Mouse (Mus musculus) liver, adult 2 months (tissue): ENCODE results near the gene Hectd4. TPM values are rescaled to one million over a fixed set of nuclear protein-coding genes. Genes with fewer than 3 reads are reported as not detected.

Experiments
- DNase-seq: peaks from one replicate; pipeline ENCODE4 v3.0.0-alpha.2; 2011; ENCODE audit warnings: low read depth, low spot score; ENCODE audit errors: extremely low read depth
- H3K27ac ChIP-seq: fragments of 200-500 bp; replicated peaks from 2 replicates; pipeline ENCODE4 v1.5.1; 2012; ENCODE audit warnings: low read depth, mild to moderate bottlenecking, control low read depth, inconsistent platforms, low read length; ENCODE audit not compliant: insufficient read depth
- H3K27me3 ChIP-seq: fragments of 200-500 bp; 2 replicates; pipeline ENCODE4 v1.6.1; 2012; ENCODE audit warnings: mild to moderate bottlenecking, moderate library complexity, low read length, inconsistent platforms; ENCODE audit not compliant: control insufficient read depth, insufficient read depth
- H3K36me3 ChIP-seq: fragments of 200-500 bp; 2 replicates; pipeline ENCODE4 v1.6.1; 2012; ENCODE audit warnings: low read length, inconsistent platforms; ENCODE audit not compliant: control insufficient read depth, insufficient read depth
- H3K4me1 ChIP-seq: fragments of 200-500 bp; 2 replicates; pipeline ENCODE4 v1.6.1; 2011; ENCODE audit warnings: low read length; ENCODE audit not compliant: control insufficient read depth, insufficient read depth
- H3K4me3 ChIP-seq: fragments of 200-500 bp; 2 replicates; pipeline ENCODE4 v1.5.1; 2011; ENCODE audit warnings: low read depth, mild to moderate bottlenecking, control low read depth, low read length, moderate library complexity; ENCODE audit not compliant: insufficient read depth
- H3K79me2 ChIP-seq: fragments of 200-500 bp; 2 replicates; pipeline ENCODE4 v1.6.1; 2012; ENCODE audit warnings: inconsistent platforms, mild to moderate bottlenecking, low read length, moderate library complexity; ENCODE audit not compliant: control insufficient read depth, insufficient read depth
- H3K9ac ChIP-seq: fragments of 200-500 bp; 2 replicates; pipeline ENCODE4 v1.6.1; 2012; ENCODE audit warnings: low read depth, mild to moderate bottlenecking, control low read depth, inconsistent platforms, low read length
- CTCF ChIP-seq: fragments of 200-500 bp; IDR thresholded peaks from 2 replicates; pipeline ENCODE4 v1.5.1; 2011; ENCODE audit warnings: low read depth, low read length, control low read depth
- POLR2A ChIP-seq: fragments of 200-500 bp; IDR thresholded peaks from 2 replicates; pipeline ENCODE4 v1.6.1; 2011; ENCODE audit warnings: low read length, control low read depth; ENCODE audit not compliant: insufficient read depth; ENCODE audit errors: extremely low read depth
- WGBS: fragments of 180-500 bp; shearing (Covaris S2); methylation state at CpG from one replicate; pipeline ENCODE4 v1.1.7; 2018; 5-methylcytosine and 5-hydroxymethylcytosine counted together
- polyA plus RNA-seq: library from polyadenylated mRNA; depleted of rRNA; stranded (reverse); fragments of >200 nt; gene quantifications from 2 replicates; pipeline ENCODE4 v1.2.3, GENCODE M21; 2012
- total RNA-seq: library from RNA; depleted of rRNA; stranded (reverse); fragments of >200 nt; gene quantifications from 2 replicates; pipeline ENCODE4 v1.2.3, GENCODE M21; 2014

The Hectd4 gene
- total and polyA plus RNA-seq, 2 experiments = 7.6 to 9.7 TPM

DNA sequence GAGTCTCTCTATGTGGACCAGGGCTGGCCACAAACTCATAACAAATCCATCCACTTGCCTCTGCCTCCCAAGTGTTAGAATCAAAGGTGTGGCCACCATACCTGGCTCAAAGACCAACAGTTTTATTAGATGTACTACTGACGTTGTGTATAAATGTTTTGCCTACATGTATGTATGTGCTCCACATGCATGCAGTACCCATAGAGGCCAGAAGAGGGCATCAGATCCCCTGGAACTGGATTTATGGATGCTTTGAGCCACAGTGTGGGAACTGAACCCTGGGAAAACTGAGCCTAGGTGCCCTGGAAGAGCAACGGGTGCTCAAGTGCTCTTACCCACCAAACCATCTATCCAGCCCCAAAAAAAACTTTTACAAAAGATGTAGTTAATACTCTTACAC, 160.7 kb downstream of the Hectd4 start:
- Histone ChIP-seq H3K27ac (no peak overlapping the region), H3K36me3 (peaks cover 33% of the 10 kb centered on the region), H3K9ac (no peak overlapping the region), H3K79me2 (peaks cover 21% of the 10 kb centered on the region; the same call in 1 of the 2 replicates), H3K4me1 (peaks cover 9% of the 10 kb centered on the region), H3K4me3 (no peak overlapping the region), H3K27me3 (no peaks in the 10 kb centered on the region)
- DNase-seq = no peak
- WGBS = 94% methylated on average over 2 of the region's 2 CpGs
- TF ChIP-seq CTCF (peak; percentile 38), POLR2A (no peak)

DNA sequence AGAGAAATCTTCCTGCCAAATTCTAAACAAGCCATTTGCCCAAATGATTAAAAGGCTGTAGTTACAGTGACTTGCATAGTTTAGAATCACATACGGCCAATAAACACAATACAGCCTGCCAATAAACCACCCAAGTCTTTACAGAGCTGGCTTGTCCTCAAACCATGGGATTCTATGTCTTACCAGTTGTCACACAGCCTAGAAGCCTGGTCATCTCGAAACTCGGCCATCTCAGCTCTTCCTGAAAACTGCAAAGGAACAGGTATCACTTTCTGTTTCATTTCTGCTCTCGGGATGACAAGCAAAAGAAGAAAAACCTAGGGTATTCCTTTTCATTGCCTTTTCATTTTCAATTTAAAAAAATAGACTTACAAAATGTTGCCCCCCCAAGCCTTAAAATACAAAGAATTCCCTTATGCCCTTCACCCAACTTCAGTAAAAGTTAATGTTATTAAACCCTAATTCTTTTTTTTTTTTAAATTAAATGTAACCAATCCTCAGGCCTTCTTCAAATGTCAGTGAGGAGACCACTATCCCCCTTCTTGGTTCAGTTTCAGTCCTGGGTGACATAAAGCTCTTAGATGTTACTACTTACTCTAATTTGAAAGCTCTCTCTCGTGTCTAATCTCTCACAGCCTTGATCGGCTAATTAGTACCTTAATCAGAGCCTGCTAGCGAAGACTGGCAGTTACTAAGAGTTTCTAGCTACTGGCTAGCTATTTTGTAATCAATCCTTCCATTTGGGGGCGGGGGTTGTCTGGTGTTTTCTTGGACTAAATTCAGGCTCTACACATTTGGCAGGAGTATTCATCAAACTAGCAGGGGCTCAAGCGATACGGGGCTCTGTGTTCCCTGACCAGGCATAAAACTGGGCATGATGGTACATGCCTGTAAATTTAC, 164.1 kb downstream of the Hectd4 start:
- Histone ChIP-seq H3K27me3 (no peaks in the 10 kb centered on the region), H3K9ac (peak overlapping the region; percentile 81), H3K4me3 (peak overlapping the region; percentile 69), H3K4me1 (peaks cover 15% of the 10 kb centered on the region), H3K36me3 (peaks cover 16% of the 10 kb centered on the region), H3K79me2 (peaks cover 21% of the 10 kb centered on the region; the same call in 1 of the 2 replicates), H3K27ac (peak overlapping the region; percentile 91)
- DNase-seq = peak; percentile 70
- TF ChIP-seq POLR2A = no peak
- no peak for TF ChIP-seq CTCF
- WGBS = 1% methylated on average over 10 of the region's 10 CpGs

DNA sequence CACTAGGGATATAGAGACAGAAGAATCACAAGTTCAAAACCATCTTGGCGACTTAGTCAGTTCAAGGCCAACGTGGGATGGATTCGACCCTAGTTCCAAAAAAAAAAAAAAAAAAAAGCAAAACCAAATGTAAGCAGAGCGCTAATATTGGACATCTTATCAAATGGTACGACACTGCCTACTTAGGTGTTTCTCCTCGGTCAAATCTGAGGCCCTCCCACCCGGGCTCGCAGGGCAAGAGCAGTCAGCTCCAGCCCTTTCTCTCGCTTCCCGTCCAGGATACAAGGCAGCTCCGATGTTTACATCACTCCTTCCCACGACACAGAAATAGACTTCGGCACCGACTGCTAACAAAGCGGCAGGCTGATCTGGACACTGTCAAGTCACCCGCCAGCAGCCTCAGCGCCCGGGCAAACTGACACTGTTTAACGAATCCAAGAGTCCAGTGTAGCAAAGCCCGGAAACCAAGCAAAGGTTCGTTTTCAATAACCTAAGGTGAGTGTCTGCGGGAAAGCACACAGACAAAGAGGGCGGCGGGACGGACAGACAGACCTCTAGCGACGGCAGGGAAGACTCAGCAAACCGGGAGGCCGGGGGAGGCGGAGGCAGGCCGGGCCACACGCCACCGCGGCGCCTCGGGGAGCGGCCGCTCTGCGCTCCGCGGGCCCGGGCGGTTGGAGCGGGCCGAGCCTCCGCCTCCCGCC, 164.9 kb downstream of the Hectd4 start:
- TF ChIP-seq CTCF (no peak), POLR2A (peak; percentile 72)
- Histone ChIP-seq H3K4me1 (peaks cover 15% of the 10 kb centered on the region), H3K27ac (peak overlapping the region; percentile 91), H3K9ac (peak overlapping the region; percentile 81), H3K79me2 (peaks cover 21% of the 10 kb centered on the region; the same call in 1 of the 2 replicates), H3K36me3 (peaks cover 10% of the 10 kb centered on the region), H3K27me3 (no peaks in the 10 kb centered on the region), H3K4me3 (peak overlapping the region; percentile 69)
- peak; percentile 74 for DNase-seq
- under 1% methylated on average over 41 of the region's 47 CpGs for WGBS

GRCm38 (mm10) chr5:121385461-121386119, 165.6 kb downstream of the Hectd4 start, which contains the start of gene Trafd1:
Gene Trafd1 (minus strand): TSS chr5:121385632.
- Histone ChIP-seq H3K27ac (peak within 1 kb of the TSS; percentile 91), H3K4me3 (peak within 1 kb of the TSS; percentile 69), H3K4me1 (peaks cover 15% of the 10 kb centered on the region), H3K79me2 (peaks cover 21% of the 10 kb centered on the region; the same call in 1 of the 2 replicates), H3K9ac (peak within 1 kb of the TSS; percentile 81), H3K27me3 (no peaks in the 10 kb centered on the region), H3K36me3 (peaks cover 6% of the 10 kb centered on the region)
- peak; percentile 89 for DNase-seq
- TF ChIP-seq CTCF (no peak), POLR2A (0 out of 2 replicates have a peak, but pooled peaks have one; percentile 22)
- WGBS = 1% methylated on average over 36 of the region's 45 CpGs

DNA sequence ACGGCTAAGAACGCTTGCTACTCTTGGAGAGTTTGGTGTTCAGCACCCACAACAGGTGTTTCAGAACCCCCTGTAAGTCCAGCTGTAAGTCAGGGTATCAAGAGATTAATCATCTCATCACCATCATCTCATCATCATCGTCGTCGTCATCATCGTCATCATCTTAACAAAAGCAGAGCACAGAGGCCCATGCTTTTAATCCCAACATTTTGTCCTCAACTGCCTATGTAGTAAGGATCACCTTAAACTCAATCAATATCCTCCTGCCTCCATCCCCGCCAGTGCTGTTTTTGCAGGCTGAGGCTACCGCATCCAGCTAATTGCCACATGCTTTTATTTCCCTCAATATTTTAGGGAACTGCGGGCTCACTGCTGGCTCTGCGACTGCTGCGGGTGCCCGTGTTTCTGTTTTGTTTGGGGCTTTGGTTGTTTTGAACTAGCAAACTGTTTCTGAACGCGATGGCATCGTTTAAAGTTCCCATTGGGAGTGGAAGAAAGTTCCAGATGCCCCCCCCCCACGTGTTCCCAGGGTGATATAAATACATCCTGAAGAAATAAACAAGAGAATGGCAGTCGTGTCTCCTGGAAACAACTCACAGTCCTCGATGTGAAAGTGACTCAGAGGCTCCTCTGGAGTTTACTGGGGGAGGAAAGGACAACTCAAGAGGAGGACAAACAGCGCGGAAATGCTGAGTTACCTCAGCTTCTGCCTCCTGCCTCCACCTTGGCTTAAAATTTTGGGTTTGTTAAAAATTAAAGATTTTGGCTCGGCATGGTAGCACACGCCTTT, 166.3 kb downstream of the Hectd4 start:
- no peaks in the 10 kb centered on the region for H3K27me3 ChIP-seq
- H3K79me2 ChIP-seq = peaks cover 17% of the 10 kb centered on the region; the same call in 1 of the 2 replicates
- no peak for TF ChIP-seq CTCF
- no peak for TF ChIP-seq POLR2A
- peak overlapping the region; percentile 55; the same call in 1 of the 2 replicates for H3K4me3 ChIP-seq
- DNase-seq = no peak
- 35% methylated on average over 22 of the region's 22 CpGs for WGBS
- peak overlapping the region; percentile 80 for H3K27ac ChIP-seq
- no peak overlapping the region for H3K9ac ChIP-seq
- no peaks in the 10 kb centered on the region; the same call in 1 of the 2 replicates for H3K36me3 ChIP-seq
- H3K4me1 ChIP-seq = peaks cover 15% of the 10 kb centered on the region
